Mouse (Mus musculus) heart, adult 8-10 months (tissue): ENCODE data around the gene Ndufv2. TPM values are rescaled to one million over a fixed set of nuclear protein-coding genes. Genes with fewer than 3 reads are reported as not detected.
A peak's percentile ranks its signal among the peaks of the same experiment; 100 is the strongest.

Experiments
- DNase-seq: peaks from one replicate; pipeline ENCODE4 v3.0.0; 2022; ENCODE audit warnings: low spot score
- total RNA-seq, 4 experiments: library from RNA; stranded (reverse); gene quantifications; 2 replicates each; pipeline ENCODE4 v1.2.4; 2022

Gene Ndufv2
- total RNA-seq: 1,000 to 10,000 TPM; 1,211 to 1,253 (median 1,225) TPM

DNA sequence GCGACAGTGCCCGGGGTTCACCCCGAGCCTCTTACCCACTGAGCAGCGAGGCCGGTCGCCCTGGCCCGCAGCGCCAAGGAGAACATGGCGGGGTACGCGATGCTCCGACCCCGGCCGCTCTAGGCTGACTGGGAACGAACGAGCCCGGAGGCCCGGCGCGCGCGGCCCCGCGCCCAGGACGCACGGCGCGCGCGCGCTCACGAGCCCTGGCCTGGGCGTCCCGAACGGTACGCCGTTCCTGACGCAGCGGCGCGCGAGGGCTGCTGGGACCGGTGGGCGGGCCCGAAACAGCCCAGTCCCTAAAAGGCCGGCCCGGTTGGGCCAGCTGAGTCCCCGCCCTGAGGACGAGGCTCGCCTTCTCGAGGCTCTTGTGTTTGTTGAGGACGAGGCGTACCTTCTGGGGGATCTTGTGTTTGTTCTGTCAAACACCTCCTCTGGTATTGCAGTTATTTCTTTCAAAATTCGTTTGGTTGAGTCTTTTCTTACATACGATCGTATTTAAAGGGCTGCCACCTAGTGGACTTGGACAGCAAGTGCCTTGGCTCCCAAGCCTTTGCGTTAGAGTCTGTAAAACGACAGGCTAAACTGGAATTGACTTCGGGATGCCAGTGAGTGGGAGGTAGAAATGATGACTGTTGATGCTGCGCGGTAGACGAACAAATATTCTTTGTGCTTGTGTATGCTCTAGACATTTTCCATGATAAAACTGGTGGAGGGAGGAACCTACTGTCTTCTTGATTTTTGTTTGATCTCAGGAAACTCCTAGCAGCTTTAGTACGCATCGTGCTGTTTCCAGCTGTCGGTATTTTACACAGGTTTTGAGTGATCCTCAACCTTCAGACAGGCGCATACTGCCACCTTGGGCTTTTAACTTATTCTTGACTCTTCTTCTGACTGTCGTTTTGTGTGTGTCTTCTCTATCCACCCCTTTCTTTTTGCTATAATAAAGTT lies at the start of gene Ndufv2:
Ndufv2 (minus strand) TSS at position 180 of the 951 bp plus-strand sequence.
- peak; percentile 91 for DNase-seq

DNA sequence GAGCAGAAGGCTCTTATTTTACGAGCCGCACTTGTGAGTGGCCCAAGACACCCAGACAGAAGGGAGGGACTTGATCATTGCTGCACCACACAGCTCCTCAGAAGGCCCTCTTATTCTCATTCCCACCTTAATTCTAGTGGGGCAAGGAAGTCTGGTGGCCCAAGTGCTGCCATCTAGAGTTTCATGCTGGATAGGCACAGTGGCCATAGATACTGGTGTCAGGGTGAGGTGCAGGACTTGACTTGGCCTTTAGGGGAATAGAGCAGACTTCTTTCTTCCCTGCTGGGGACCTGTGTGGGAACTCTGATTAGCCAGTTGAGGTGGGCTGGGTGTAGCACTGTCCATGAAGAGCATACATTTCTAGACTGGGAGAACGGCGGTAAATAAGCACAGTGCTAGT lies 29.9 kb upstream of the Ndufv2 start:
- no peak for DNase-seq

DNA sequence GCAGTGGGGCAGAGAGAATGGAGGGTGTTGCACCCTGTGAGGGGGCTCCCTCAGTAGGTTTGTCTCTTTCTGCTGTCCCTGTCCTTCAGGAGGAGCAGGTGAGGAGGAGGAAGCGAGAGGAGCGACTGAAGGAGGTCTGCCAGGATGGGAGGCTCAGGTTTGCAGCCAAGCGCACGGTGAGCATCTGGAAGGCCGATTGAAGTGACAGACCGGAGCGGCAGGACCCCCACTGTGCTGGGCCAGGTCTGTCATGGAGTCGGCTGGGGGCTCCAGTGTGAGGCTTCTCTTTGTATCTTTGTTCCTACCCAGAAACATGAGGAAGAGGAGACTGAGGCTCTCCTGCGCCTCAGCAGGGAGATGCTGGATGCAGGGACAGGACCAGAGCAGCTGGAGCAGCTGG lies 29.0 kb upstream of the Ndufv2 start:
- no peak for DNase-seq

DNA sequence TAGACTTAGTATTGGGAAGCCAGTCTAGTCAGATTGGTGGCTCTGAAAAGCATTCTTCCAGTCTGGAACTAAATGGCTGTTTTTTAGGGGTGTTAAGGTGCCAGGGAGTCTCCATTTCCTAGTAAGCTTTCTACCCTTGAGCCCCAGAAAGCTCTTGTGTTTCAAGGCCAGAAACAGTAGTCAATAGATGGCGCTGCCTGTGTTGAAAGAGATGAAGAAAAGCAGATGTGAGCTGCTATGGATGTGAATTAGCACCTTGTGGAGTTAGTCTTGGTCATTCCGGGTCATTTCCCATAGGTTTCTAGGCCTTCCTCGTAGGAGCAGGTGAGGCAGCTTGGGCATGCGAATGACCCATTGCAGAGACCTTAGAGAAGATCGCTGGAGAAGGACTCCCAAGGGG lies 23.9 kb upstream of the Ndufv2 start:
- DNase-seq: no peak

DNA sequence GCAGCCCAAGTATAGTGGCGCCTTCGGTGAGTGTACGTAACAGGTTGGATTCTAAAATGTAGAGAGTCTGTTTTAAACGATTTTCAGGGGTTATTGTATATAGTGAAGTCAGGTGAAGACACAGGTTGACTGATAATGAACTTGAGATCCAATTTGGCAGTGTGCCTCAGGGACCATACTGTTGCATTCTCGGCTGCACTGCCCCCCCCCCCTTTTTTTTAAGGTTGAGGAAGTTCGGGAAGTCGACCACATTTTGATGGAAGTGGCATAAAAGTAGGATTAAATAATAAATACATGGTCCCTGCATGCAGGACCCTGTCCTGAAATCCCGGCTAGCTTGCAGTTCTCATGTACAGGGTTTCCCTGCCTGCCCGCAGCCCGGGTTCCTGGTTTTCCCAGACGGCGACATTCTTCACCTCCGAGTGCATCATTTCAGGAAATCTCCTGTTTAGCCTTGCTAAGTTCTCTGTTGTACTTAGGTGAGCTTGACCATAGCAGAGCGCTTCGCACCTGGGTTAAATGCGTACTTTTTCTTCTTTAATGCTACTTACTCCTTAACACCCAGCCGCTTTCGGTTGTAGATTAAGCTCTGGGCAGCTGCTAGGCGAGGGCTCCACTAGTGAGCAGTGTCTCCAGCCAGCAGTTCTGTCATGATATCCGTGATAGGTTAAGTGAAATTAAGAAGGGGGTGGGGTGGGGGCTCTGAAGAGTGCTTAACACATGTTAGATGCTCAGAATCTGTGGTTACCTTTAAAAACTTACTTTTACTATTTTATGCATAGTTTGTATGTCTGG lies 22.7 kb upstream of the Ndufv2 start:
- no peak for DNase-seq

DNA sequence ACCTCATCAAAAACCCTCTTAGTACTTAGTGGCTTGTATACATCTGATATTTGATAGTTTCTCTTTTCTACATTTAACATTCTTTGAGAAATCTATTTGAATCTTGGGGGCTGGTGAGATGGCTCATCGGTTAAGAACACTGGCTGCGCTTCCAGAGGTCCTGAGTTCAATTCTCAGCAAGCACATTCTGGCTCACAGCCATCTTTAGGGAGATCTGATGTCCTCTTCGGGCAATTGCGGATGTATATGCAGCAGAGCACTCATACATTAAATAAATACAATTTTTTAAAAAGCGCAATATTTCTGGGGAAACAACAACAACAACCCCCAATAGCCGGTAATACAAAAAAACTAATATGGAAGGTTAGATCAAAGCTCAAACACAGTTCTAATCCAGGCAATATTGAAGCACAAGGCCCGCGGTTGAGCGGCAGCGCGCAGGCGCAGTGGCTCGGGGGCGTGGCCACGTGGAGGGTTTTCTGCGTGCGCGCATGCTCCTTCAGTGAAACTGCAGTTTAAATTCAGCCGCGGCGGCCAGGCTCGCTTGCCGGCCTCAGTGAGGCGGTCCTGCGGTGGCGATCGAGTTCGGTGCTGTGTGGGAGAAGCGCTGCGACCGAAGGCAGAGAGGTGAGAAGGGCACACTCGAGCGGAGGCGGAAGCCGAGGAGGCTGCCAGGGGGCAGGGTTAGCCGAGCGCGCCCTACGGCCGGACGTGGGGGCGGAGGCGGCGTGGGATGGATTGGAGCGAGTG lies 21.9 kb upstream of the Ndufv2 start, which contains the start of gene Ddx11:
Ddx11 (plus strand) TSS at position 455 of the 750 bp plus-strand sequence.
- peak; percentile 92 for DNase-seq

DNA sequence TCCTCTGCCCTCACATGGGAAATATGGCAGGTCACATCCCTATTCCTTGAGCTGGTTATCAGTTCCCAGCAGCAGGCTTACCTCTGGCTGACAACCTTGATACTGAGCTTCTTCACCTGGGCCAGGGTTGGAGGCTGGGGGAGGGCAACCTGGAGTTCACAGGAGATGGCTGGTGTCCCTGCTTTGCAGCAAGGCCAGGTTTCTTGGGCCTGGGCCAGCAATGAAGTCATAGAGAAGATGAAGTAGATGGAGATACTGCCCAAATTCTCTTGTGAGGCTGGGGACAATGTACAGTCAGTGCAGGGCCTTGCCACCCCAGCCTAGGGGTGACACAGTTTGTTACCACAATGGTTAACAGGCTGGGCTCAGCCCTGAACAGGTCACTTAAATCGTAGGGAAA lies 19.3 kb upstream of the Ndufv2 start:
- DNase-seq: no peak

DNA sequence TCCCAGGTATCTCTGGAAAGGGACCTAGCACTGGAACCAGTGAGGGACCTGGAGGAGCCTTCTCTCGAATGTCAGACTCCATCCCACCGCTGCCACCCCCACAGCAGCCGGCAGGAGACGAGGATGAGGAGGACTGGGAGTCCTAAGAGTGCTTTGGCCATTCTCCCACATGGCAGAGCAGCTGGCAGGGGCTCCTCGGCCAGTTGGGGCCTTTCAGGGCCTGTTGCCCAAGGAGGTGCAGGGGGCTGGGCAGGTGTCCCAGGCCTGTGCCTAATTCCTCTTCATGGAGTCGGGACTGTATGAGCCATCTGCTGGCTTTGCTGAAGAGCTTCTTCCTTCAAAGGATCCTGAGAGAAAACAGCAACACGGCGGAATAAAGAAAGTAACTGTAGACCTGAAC lies 17.6 kb upstream of the Ndufv2 start:
- no peak for DNase-seq

DNA sequence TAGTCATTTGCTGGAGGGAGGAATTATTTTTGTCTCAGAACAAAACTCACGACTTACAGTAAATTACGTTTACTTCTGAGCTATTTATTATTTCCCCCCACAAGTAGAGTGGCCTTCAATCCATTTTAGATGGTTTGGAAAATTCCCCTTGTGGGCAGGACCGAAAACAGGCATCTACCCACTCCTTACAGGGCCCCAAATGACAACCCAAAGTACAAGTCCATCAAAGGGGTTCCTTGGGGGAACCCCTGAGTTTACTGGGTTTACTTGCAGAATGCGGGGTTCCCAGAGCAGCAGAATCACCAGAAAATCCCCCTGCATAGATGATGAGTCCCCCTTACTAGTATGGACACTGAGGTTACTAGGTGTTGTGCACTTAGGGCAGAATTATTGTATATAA lies 10.8 kb upstream of the Ndufv2 start:
- DNase-seq: no peak

DNA sequence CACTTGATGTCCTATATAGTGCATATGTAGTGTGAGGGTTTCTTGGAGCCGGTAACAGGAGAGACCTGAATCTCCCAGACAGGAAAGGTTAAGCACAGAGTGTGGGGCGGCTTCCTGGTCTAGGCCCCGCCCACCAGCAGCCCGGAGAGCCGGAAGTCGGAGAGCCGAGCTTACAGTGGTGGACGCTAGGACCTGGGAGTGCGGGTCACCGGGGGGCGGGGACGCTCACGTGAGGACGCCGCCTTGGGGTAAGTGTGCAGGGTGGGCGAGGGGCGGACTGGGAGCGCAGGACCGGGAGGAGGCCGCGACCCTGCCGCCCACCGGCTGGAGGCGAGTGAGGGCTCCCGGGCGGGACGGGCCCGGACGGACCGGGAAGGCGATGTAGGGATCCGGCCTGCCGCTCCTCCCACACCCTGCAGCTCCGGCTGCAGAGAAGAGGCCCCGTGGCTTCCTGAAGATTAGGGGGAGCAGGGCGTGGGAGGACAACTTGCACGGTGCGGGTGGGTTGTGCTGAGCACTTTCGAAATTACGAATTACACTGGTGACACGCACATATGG lies 10.1 kb upstream of the Ndufv2 start, which contains the start of gene Washc1:
Washc1 (plus strand) TSS at position 144 of the 558 bp plus-strand sequence.
- DNase-seq: peak; percentile 88

DNA sequence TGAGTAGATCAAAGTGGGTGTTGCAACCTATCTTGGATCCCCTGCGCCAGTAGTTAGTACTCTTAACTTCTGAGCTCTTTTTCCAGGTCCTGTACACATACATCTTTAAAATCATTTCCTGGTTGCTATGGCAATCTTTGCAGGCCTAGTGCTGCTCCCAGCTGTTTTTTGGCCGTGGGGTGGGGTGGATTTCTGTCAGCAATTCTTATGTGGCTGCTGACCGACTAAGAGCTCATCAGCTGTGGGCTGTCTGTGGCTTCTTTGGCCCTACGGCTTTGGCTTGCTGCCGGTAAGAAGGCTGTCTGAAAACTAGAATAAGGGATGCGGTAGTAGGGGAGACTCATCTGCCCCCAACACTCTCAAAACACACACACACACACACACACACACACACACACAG lies 9.4 kb upstream of the Ndufv2 start:
- DNase-seq: no peak

DNA sequence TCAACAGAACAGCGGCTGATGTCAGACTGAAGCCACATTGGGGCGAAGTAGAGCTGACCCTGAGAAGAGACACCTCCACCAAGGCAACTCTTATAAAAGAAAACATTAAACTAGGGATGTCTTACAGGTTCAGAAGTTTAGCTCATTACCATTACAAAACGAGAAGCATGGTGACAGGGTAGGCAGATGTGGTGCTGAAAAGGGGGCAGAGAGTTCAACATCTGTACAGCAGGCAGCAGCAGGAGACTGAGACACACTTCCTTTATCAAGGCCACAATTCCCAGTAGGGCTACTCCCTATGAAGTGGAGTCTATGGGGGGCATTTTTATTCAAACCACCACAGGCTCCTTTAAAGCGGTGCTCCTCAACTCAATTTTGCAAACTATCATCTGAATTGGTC lies 6.8 kb upstream of the Ndufv2 start:
- DNase-seq: no peak

DNA sequence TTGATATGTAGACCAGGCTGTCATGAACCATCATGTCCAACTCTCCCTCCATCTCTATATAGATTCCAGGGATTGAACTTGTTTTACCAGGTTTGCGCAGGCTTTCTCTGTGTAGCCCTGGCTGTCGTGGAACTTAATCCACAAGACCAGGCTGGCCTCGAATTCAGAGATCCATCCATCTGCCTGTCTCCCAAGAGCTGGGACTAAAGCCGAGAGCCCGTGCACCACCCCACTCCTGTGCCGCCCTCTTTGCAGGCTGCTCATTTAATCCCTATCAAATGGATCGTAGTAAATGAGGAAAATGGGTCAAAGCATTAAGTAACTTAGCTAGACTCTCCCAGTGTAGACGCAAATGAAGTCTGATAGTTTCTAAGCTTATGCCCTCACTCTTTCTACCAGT lies 6.1 kb upstream of the Ndufv2 start:
- no peak for DNase-seq

DNA sequence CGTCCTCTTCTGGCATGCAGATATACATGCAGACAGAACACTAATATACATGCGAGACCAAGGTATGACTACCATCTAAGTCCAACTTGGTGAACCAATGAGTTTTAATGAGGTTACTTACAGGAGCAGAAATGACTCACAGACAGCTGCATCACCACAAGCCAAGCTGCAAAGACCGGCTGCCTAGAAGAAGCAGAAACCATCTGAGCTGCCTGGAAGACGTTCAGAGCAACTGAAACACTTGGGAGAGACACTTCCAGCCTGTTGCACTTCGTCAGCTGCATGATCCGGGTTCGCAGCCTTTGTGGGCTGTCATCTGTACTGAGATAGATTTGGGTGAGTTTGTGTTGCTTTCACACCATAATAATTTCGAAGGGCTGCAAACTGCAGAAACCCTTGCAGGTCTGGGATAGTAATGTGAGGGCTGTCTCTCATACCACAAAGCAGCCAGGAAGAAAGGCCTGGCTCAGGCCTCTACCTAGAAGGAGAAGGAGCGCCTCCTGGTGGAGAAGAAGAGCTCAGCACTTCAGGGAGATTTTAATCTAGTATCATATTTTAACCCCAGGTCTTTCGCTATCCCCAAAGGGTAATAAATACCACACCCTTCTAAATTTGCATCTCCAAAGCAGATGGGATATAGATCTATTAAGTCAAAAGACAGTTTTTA lies 5.4 kb upstream of the Ndufv2 start:
- DNase-seq: peak; percentile 70

DNA sequence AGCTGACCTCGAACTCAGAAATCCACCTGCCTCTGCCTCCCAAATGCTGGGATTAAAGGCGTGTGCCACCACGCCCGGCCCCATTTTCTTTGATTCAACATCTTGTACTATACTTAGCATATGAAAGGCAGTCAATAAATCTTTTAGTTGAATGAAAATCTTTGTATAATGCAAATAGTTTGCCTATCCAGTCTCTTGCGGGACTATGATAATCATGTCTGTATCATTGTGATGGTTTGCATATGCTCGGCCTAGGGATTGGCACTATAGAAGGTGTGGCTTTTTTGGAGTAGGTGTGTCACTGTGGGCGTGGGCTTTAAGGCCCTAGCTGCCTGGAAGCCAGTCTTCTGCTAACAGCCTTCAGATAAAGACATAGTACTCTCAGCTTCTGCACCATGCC lies 2.7 kb upstream of the Ndufv2 start:
- DNase-seq: no peak

DNA sequence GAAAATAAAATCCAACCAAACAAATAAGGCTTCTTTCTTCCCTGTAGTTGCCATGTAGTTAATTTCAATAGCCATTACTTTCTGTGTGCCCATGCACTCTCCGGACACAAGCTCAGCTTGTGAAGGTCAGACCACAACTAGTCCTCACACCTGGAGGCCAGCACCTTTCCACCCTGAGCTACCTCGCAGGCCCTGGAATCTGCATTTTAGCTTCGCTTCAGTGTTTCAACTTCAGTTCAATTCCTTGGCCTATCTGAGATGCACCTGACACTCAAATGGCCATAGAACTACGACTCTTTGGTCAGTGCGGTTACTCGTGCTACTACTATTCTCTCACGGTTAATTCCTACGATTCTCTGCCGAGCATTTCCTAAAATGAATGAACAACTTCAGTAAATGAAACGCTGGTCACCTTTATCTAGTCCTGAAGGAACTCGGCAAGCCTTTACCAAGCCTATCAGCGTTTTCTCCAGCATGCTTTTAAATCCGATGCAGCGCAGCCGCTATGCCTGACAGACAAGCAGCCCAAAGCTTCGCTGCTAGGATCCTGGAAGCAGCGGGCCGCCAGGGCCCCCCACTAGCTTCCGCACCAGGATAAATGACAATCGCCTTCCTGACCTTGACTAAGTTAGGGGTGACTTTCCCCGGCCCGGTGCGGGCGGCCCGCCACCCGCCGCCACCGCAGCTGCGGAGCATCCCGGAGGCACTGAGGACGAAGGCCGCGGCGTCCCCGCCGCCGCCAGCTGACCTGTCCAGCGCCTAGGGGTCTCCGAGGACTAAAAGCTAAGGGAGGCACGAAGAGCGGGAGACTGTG lies 586 bp downstream of the Ndufv2 start:
- DNase-seq: no peak

DNA sequence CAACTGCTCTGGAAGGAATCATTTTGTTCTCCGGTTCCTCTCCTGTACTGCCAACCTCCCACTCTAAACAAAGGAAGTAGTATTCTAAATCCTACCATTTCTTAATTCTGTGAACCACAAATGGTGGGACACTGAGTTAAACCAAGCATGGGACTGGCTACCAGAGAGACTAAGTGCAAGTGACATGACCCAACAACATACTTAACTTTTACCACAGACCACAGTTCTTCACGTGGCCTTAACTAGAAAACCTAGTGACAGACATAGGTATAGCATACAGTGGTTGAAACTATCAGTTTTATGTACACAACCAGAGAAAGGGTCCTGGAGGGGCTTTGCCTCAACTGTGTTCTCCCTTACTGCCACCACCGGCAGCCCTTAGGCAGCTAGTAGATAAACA lies 8.7 kb downstream of the Ndufv2 start:
- DNase-seq: no peak

DNA sequence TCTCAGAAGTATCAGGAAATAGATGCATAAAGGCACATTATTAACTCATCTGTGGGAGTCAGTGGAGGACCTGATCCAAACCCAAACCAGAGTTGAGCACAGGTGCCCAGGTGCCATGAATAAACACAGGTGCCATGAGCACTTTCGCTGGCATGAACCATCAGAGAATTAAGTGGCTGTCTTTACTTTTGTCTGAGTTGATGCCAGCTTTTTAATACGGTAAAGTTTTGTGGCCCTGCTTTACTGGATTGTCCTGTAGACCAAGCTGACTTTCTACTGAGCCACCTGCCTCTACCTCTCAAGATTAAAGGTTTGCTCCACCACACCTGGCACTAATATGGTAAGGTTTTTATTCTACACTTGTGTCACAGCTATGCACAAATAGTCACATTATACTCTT lies 9.3 kb downstream of the Ndufv2 start:
- no peak for DNase-seq

DNA sequence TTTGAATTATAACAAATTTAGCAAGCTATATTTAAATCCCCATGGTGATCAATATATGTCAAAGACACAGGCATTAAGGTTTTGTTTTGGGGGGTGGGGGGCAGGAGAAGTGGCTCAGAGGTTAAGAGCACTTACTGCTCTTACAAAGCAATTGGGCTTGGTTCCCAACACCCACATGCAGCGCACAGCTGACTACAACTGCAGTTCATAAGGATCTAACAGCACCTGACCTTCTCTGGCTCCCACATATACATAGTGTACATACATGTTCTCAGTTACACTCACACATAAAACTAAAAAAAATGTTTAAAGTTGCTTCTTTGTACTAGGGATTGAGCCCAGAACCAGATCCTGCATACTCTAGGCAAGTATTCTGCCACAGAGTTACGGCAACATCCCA lies 10.0 kb downstream of the Ndufv2 start:
- no peak for DNase-seq

DNA sequence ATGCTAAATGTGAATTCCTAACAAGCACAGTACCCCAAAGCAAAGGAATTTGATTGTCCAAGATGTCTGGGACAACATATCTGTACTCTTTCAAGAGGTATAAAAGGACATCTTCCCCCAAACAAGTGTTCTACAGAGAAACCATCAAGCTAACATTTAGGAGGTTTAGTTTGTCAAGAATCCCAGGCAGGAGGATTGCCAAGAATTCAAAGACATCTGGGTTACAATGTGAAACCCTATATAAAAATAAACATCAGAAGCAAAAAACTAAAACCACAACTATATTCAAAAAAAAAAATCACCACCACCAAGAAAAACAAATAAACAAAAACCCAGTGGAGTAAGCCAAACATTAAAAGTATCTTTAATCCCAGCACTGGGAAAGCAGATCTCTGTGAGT lies 11.1 kb downstream of the Ndufv2 start:
- DNase-seq: no peak
